ENCODE assay signal across 29 mouse cellular contexts in the genomic region with DNA sequence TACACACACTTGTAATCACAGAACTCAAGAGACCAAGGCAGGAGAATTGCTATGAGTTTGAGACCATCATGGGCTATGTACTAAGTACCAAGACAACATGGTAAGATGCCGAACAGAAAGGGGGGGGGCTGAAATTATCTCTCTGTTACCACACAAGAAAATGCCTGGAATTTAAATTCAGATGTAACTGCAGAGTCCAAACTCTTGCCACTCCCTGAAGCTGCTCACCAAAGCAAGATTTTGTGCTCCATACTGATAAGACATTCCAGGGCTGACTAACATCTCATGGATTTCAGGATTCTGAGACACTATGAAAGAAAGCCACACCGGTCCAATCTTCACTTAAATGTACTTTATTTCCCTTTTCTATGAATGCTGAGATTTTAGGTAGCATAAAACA. TPM values are rescaled to one million over a fixed set of nuclear protein-coding genes. Genes with fewer than 3 reads are reported as not detected.
A peak's percentile ranks its signal among the peaks of the same experiment; 100 is the strongest.
DNase-seq lines count a peak whose midpoint lies in the region; ATAC-seq and TF ChIP-seq lines count a peak whose summit lies in the region.
"Had no signal": no experiment of that assay in that cellular context is flagged by ENCODE, and none has a peak within 500 bp of the region (broad histone marks: within the 10 kb centered on the region; RNA-seq: fewer than 3 reads in every experiment).

No protein-coding gene starts in this region.

- H3K27me3 ChIP-seq in heart, embryonic 15.5 days = no peaks in the 10 kb centered on the region
- no peaks in the 10 kb centered on the region for H3K27me3 ChIP-seq in E14TG2a.4 (ENCODE audit: insufficient read depth, low read length)
- no peaks in the 10 kb centered on the region for H3K27me3 ChIP-seq in hindbrain, embryonic 14.5 days (ENCODE audit: control insufficient read depth, insufficient read depth, low read length)
- H3K27me3 ChIP-seq: CH12.LX; embryonic facial prominence, embryonic 12.5 days; forebrain, embryonic 12.5 days; limb, embryonic 13.5 days; midbrain, embryonic 13.5 days had no signal

- no peaks in the 10 kb centered on the region for H3K36me3 ChIP-seq in heart, embryonic 15.5 days
- H3K36me3 ChIP-seq in E14TG2a.4 (ENCODE audit: insufficient read depth, low read length) = no peaks in the 10 kb centered on the region
- no peaks in the 10 kb centered on the region for H3K36me3 ChIP-seq in hindbrain, embryonic 14.5 days (replicated peaks; ENCODE audit: control insufficient read depth, insufficient read depth)
- H3K36me3 ChIP-seq: embryonic facial prominence, embryonic 12.5 days; forebrain, embryonic 12.5 days; limb, embryonic 13.5 days; midbrain, embryonic 13.5 days had no signal

- TF ChIP-seq CTCF in E14TG2a.4 (conservative IDR thresholded peaks at IDR 0.05; ENCODE audit: low read length) = no peak

- H3K4me2 ChIP-seq in heart, embryonic 15.5 days = no peak overlapping the region
- no peak overlapping the region for H3K4me2 ChIP-seq in hindbrain, embryonic 14.5 days (replicated peaks)
- H3K4me2 ChIP-seq: embryonic facial prominence, embryonic 12.5 days; forebrain, embryonic 12.5 days; limb, embryonic 13.5 days; liver, embryonic 11.5 days; midbrain, embryonic 13.5 days had no signal

- 36% methylated on average over 2 of the region's 2 CpGs for WGBS in heart, embryonic 15.5 days
- 77% methylated on average over 2 of the region's 2 CpGs for WGBS in hindbrain, embryonic 14.5 days

- H3K4me3 ChIP-seq in heart, embryonic 15.5 days = no peak overlapping the region
- peak overlapping the region; percentile 53 for H3K4me3 ChIP-seq in E14TG2a.4 (replicated peaks; ENCODE audit: low read length)
- H3K4me3 ChIP-seq in hindbrain, embryonic 14.5 days (replicated peaks; ENCODE audit: low read length) = no peak overlapping the region
- H3K4me3 ChIP-seq: embryonic facial prominence, embryonic 12.5 days; erythroblast, embryonic 14.5 days; forebrain, embryonic 12.5 days; layer of hippocampus, adult 2 months; limb, embryonic 13.5 days; midbrain, embryonic 13.5 days had no signal

- peak overlapping the region; percentile 63; the same call in 1 of the 2 replicates for H3K27ac ChIP-seq in heart, embryonic 15.5 days
- no peak overlapping the region for H3K27ac ChIP-seq in hindbrain, embryonic 14.5 days
- H3K27ac ChIP-seq: embryonic facial prominence, embryonic 12.5 days; forebrain, embryonic 12.5 days; hindbrain, postnatal 0 days; layer of hippocampus, adult 2 months; limb, embryonic 13.5 days; macrophage; midbrain, embryonic 13.5 days had no signal

- H3K4me1 ChIP-seq in heart, embryonic 15.5 days (replicated peaks) = peaks cover 24% of the 10 kb centered on the region
- H3K4me1 ChIP-seq in E14TG2a.4 (replicated peaks; ENCODE audit: low read depth, low read length) = peaks cover 60% of the 10 kb centered on the region
- peaks cover 7% of the 10 kb centered on the region for H3K4me1 ChIP-seq in hindbrain, embryonic 14.5 days (replicated peaks; ENCODE audit: control insufficient read depth, insufficient read depth, low read length)

- no peak for DNase-seq in heart, postnatal 36 days
- DNase-seq in 3T3-L1 (ENCODE audit: low read depth, low spot score) = peak; percentile 65
- DNase-seq in ZHBTc4 (ENCODE audit: low read depth, low spot score) = peak; percentile 62
- DNase-seq in layer of hippocampus, postnatal 14 days (ENCODE audit: low spot score in 2 of 2) = no peak
- DNase-seq in hindbrain, embryonic 14.5 days (ENCODE audit: low spot score) = no peak
- DNase-seq: adrenal gland, adult 8-10 months; cerebellum, adult 11 months; cerebellum, adult 9-11 months; embryo, embryonic 11 days; forebrain, postnatal 0 days; gastrocnemius, postnatal 25 days; heart, adult 18-20 months; kidney, adult 9 months; liver, postnatal 0 days; thymus, adult 2 months; thymus, postnatal 36 days had no signal

- intact Hi-C loops in heart, postnatal 36 days (cut with DNase I) = no loop called here

- no peaks in the 10 kb centered on the region for H3K9me3 ChIP-seq in heart, embryonic 15.5 days (replicated peaks)
- H3K9me3 ChIP-seq in E14TG2a.4 (ENCODE audit: low read length) = no peaks in the 10 kb centered on the region
- H3K9me3 ChIP-seq in hindbrain, embryonic 14.5 days (ENCODE audit: control insufficient read depth, low read length) = no peaks in the 10 kb centered on the region
- H3K9me3 ChIP-seq: embryonic facial prominence, embryonic 12.5 days; forebrain, embryonic 12.5 days; limb, embryonic 13.5 days; midbrain, embryonic 13.5 days had no signal

- H3K9ac ChIP-seq in heart, embryonic 15.5 days = no peak overlapping the region
- no peak overlapping the region for H3K9ac ChIP-seq in hindbrain, embryonic 14.5 days
- H3K9ac ChIP-seq: embryonic facial prominence, embryonic 12.5 days; forebrain, embryonic 12.5 days; forebrain, postnatal 0 days; limb, embryonic 13.5 days; liver, postnatal 0 days; midbrain, embryonic 13.5 days had no signal

- ATAC-seq in heart, embryonic 15.5 days (replicated peaks; ENCODE audit: insufficient number of reproducible peaks, insufficient read depth, low FRiP score, low read depth) = no peak
- ATAC-seq in hindbrain, embryonic 14.5 days (ENCODE audit: low FRiP score) = no peak
- ATAC-seq: forebrain, postnatal 0 days; hindbrain, postnatal 0 days; intestine, embryonic 16.5 days; liver, postnatal 0 days; midbrain, embryonic 13.5 days had no signal

RNA-seq across cellular contexts. Expression of gene Hspa8, which starts 5.2 kb away (rescaled TPM):
- 1,867 and 1,945 TPM in 2 replicates for polyA plus RNA-seq in heart, embryonic 15.5 days (2015; fragmentation: Nextera tagmentation; extraction: Ambion mirVana)
- total RNA-seq in heart, postnatal 36 days (2021) = 1,000 to 10,000 TPM; 1,282 to 1,390 TPM
- total RNA-seq in layer of hippocampus, postnatal 14 days (2021) = 1,000 to 10,000 TPM; 2,045 to 2,355 TPM
- 2,885 and 3,458 TPM in 2 replicates for polyA plus RNA-seq in hindbrain, embryonic 14.5 days (2014; fragmentation: Nextera tagmentation; extraction: Ambion mirVana)

Comparison
In these comparisons a context has a peak if more than half of its experiments do, and no peak if none do; other contexts are left out.
1. DNase-seq: peak in 3T3-L1 (single experiment) and ZHBTc4 (single experiment); none in heart, postnatal 36 days (0 of 2), layer of hippocampus, postnatal 14 days (0 of 2) and hindbrain, embryonic 14.5 days (single experiment).